Mouse (Mus musculus) thymus, adult 18-20 months (tissue): ENCODE results near the gene Pced1b.

ENCODE experiments used
- DNase-seq, 2 experiments: peaks; one replicate each; pipeline ENCODE4 v3.0.0; 2022; ENCODE audit warnings: mixed read lengths in 2 of 2

The Pced1b gene

DNA sequence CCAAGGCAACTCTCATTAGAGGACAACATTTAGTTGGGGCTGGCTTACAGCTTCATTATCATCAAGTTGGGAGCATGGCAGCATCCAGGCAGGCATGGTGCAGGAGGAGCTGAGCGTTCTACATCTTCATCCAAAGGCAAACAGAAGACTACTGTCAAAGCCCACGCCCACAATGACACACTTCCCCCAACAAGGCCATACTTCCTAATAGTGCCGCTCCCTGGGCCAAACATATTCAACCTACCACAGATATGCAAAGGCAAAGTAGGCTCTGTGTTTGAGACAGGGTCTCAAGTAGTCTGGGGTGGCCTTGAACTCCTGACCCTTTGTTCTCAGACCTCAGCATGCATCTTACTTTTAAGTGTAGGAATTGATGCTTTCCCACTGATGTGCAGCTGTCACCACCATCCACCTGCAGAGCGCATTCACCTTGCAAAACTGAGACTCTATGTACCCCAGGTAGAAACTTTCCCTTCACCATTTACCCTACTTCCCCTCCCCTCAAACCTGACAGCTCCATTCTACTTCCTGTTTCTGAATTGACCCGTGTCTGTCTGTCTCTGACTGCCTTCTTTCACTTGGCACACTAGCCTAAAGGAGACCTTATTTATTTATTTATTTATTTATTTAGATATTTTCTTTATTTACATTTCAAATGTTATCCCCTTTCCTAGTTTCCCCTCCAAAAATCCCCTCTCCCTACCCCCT lies 40.7 kb downstream of the Pced1b start:
- no peak for DNase-seq

GRCm38 (mm10) chr15:97288690-97289089 lies 41.8 kb downstream of the Pced1b start:
- DNase-seq: no peak

DNA sequence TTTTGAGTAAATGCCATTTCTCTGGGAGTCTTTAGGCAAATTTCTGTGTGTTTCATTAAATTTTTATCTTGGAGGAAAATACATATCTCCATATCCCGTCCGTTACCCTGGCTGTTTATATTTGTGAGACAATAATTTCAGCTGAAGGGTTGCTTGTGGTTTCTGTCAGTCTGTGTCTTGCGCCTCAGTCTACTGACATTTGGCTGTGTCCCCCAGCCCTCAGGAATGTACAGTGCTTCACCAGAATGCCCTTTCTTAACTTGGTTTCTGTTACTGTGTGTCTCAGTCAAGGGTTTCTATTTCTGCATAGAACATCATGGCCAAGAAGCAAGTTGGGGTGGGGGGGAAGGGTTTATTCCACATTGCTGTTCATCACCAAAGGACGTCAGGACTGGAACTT lies 42.3 kb downstream of the Pced1b start:
- no peak for DNase-seq

DNA sequence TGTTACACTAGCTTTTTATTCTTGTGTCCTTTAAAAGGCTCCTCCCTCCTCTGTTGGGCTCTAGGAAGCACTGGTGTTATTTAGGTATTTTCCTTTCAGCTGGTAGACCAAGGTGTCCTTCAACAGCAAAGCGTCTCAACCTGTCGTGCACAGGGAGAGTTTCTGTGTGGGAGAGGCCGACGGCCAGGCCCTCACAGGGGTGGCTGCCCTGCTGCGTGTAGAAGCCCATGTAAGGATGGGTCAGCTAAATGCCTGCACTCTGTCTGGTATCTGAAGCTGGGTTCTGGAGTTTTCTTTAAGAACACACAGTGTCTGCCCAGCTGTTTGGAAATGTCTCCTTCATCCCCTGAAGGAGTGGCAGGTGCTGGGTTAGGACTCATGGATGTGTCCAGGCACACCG lies 43.4 kb downstream of the Pced1b start:
- DNase-seq: no peak

DNA sequence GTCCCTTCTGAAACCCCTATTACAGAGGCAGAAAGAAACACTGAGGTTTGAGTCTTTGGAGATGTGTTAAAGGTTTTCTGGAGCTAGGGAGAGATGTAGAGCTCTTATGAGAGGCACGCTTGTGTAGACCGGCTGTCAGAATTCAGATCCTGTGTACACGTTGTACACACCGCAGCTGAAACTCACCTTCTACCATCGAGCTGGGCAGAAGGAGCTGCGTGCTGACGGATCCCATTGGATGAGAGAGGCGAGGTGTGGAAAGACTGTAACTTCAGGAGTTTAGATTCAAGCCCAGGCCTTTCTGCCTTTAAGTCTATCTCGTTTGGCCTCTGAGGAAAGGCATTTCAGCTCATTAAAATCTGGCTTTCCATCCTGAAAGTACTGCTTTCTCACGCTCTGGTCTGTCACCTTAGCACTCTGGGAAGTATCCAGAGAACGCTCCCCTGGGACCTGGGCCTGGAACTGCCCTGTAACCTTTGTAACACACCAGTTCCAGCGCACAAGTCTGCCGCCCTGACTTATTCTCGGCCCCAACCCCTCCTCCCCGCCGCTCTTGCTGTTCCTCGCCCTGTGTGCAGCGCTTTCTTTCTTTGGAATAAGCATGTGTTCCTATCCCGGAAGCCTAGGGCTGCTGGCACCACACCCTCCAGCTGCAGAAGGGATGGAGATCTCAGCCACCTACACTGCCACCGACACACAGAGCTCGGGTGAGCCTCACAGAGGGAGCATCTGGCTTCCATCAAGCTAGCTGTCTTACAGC lies 44.6 kb downstream of the Pced1b start:
- DNase-seq: no peak

DNA sequence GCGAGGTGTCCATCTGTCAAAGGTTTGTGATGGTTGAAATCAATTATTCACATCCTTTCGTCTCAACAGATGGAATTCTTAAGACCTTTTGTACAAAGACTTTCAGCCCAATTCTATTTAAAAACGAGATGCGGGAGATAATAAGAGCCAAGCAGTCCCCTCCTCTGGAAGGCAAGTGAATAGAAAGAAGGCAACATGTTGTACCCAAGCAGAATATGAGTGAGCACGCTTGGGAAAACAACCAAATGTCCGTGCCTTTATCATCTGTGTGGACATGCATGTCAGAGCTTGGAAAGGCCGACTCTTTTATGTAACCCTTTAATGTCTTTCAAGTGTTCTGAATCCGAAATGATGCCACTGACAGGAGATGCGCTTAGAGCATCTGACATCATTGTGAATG lies 61.0 kb downstream of the Pced1b start:
- no peak for DNase-seq

GRCm38 (mm10) chr15:97309533-97309932 lies 62.6 kb downstream of the Pced1b start:
- no peak for DNase-seq

DNA sequence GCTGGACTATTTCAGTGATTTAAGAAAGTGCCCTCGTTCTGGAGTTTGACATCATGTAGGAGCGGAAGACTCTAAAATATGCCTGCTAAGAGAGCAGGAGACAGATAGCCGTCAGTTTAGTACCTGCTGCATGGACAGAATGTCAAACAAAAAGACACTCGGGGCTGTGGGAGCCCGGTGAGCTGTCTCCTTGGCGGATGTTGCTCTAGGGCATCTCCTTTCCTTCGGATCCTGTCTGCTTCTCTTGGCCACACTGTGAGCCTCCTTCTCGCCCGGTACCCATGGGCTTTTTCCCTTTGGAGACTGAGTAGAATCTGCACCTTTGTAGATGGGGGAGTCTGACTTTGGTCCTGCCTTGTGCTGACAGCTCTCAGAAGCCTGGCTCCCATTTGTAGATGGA lies 63.3 kb downstream of the Pced1b start:
- no peak for DNase-seq

GRCm38 (mm10) chr15:97311211-97311610 lies 64.3 kb downstream of the Pced1b start:
- no peak for DNase-seq

GRCm38 (mm10) chr15:97311937-97312336 lies 65.0 kb downstream of the Pced1b start:
- no peak for DNase-seq

GRCm38 (mm10) chr15:97314720-97315421 lies 68.0 kb downstream of the Pced1b start:
- DNase-seq: no peak

- DNase-seq: no peak
Measured at GRCm38 (mm10) chr15:97315422-97315757, 68.5 kb downstream of the Pced1b start.

- no peak for DNase-seq
Measured at GRCm38 (mm10) chr15:97318365-97319001, 71.6 kb downstream of the Pced1b start.

DNA sequence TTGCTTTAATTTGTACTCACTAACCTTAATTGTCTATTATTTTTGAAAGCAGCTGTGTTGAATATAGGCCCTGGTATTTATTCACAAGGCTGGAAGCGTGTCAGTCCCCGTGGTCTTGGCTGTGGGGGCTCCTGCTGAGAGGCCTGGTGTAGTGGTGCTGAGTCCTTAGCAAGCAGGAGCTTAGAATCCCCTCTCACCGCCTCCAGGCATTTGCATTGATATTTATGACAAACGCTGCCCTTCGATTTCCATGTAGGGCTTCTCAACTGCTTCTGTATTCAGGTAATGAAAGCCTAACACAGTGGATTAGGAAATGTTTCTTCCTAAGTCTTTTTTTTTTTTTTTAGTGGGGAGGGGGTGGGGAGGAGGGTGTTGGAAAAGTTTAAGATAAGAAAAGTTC lies 75.9 kb downstream of the Pced1b start:
- DNase-seq: no peak

DNA sequence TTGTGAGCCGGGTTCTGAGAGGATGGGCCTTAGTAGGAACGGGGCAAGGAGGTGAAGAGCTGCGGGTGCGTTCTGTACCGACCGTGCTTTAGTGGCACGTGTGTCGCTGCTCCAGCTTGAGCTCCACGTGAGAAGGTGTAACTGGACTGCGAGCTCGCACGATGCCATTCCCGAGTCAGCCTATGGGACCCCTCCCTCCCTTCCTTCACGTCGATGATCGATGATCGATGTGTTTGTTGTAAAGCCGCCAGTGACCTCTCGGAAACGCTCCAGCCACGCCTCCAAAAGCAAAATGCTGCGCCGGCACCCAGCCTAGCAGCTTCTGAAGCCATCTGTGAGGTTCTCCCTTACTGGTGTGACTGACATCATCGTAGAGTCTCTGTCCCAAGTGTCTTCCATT lies 76.6 kb downstream of the Pced1b start:
- DNase-seq: no peak

- no peak for DNase-seq
Measured at GRCm38 (mm10) chr15:97324311-97324710, 77.4 kb downstream of the Pced1b start.

- DNase-seq: peak in 1 of 2 experiments; percentile 25
Measured at GRCm38 (mm10) chr15:97327500-97328081, 80.7 kb downstream of the Pced1b start.

- no peak for DNase-seq
Measured at GRCm38 (mm10) chr15:97332582-97332981, 85.7 kb downstream of the Pced1b start.

- no peak for DNase-seq
Measured at GRCm38 (mm10) chr15:97337636-97338352, 90.9 kb downstream of the Pced1b start.

DNA sequence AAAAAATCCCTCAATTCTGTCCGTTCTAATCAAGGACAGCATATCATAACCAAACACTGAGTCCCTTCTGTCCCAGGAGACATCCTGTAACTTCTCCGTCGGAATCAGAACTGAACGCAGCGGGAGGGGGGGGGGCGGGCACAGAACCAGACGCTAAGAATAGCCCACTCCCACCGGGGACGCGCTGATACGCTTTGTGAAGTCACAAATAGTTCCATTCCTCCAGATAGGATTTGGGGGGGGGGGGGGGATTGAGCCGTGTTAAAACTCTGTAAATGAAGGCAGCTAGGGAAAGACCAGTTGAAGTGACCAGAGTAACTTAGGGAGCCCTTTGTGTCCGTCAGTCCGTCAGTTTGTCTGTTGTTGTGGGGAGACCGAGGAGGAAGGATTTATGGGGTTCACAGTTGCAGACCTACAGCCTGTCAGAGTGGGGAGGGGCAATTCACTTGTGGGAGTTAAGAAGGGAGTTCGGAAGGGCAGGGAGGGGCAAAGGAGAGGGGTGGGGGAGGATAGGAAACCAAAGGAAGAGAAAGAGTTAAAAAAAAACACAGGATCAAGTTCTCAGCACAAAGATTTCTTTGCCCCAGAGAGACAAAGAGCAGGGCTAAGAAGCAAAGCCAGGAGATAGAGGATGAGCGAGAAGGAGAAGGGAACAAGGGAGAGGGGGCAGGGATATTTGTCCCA lies 91.6 kb downstream of the Pced1b start:
- DNase-seq: no peak

GRCm38 (mm10) chr15:97342336-97342735 lies 95.4 kb downstream of the Pced1b start:
- no peak for DNase-seq

GRCm38 (mm10) chr15:97342945-97343344 lies 96.0 kb downstream of the Pced1b start:
- no peak for DNase-seq
